Mouse (Mus musculus) midbrain, embryonic 13.5 days (tissue): ENCODE data around the gene Mcoln3. TPM values are rescaled to one million over a fixed set of nuclear protein-coding genes. Genes with fewer than 3 reads are reported as not detected.

Experiments
- ATAC-seq: fragments of 200-750 bp; cut with Nextera tagmentation; 2 replicates; pipeline ENCODE4 v1.8.0; 2017; ENCODE audit warnings: mild to moderate bottlenecking, moderate TSS enrichment, moderate library complexity
- H3K27ac ChIP-seq: fragments of 300-500 bp; sonication (generic); 2 replicates; pipeline ENCODE4 v1.5.1; 2015; ENCODE audit warnings: inconsistent platforms, mild to moderate bottlenecking, moderate library complexity
- H3K27me3 ChIP-seq: fragments of 300-500 bp; sonication (generic); 2 replicates; pipeline ENCODE4 v1.6.1; 2015; ENCODE audit warnings: mild to moderate bottlenecking, inconsistent platforms
- H3K36me3 ChIP-seq: fragments of 300-500 bp; sonication (generic); 2 replicates; pipeline ENCODE4 v1.6.1; 2015; ENCODE audit warnings: mild to moderate bottlenecking, inconsistent platforms
- H3K4me1 ChIP-seq: fragments of 300-500 bp; sonication (generic); replicated peaks from 2 replicates; pipeline ENCODE4 v1.6.1; 2015; ENCODE audit warnings: inconsistent platforms
- H3K4me2 ChIP-seq: fragments of 300-500 bp; sonication (generic); replicated peaks from 2 replicates; pipeline ENCODE4 v1.6.1; 2015; ENCODE audit warnings: moderate library complexity, mild to moderate bottlenecking, inconsistent platforms
- H3K4me3 ChIP-seq: fragments of 300-500 bp; sonication (generic); replicated peaks from 2 replicates; pipeline ENCODE4 v1.5.1; 2015; ENCODE audit warnings: mild to moderate bottlenecking, inconsistent platforms
- H3K9ac ChIP-seq: fragments of 300-500 bp; sonication (generic); replicated peaks from 2 replicates; pipeline ENCODE4 v1.6.1; 2015; ENCODE audit warnings: mild to moderate bottlenecking, inconsistent platforms
- H3K9me3 ChIP-seq: fragments of 300-500 bp; sonication (generic); 2 replicates; pipeline ENCODE4 v1.6.1; 2016; ENCODE audit warnings: mild to moderate bottlenecking, inconsistent platforms
- WGBS: fragments of 180-500 bp; shearing (Covaris S2); methylation state at CpG from one replicate; pipeline ENCODE4 v1.1.7; 2015; 5-methylcytosine and 5-hydroxymethylcytosine counted together
- polyA plus RNA-seq: library from polyadenylated mRNA; unstranded; fragments of >200 nt; fragmentation: Nextera tagmentation; extraction: Ambion mirVana; gene quantifications from 2 replicates; pipeline ENCODE4 v1.2.1, GENCODE M21; 2015

The Mcoln3 gene
- 0.95 and 0.96 TPM in 2 replicates for polyA plus RNA-seq

- no peak within 1 kb of the TSS for H3K27ac ChIP-seq
- peaks cover 28% of the 10 kb centered on the region for H3K27me3 ChIP-seq
- H3K36me3 ChIP-seq = no peaks in the 10 kb centered on the region
- no peak within 1 kb of the TSS for H3K9ac ChIP-seq
- ATAC-seq = peak; percentile 32; the same call in 1 of the 2 replicates
- WGBS = 12% methylated on average over 35 of the region's 35 CpGs
- H3K4me1 ChIP-seq = peaks cover 16% of the 10 kb centered on the region
- H3K9me3 ChIP-seq = no peaks in the 10 kb centered on the region
- no peak within 1 kb of the TSS for H3K4me3 ChIP-seq
- H3K4me2 ChIP-seq = peak within 1 kb of the TSS; percentile 15; the same call in 1 of the 2 replicates
Observed at GRCm38 (mm10) chr3:146117258-146117996, at the start of gene Mcoln3. Gene Mcoln3, plus strand, starts transcription at chr3:146117450.

- 90% methylated on average over 4 of the region's 4 CpGs for WGBS
Observed at GRCm38 (mm10) chr3:146069276-146069675, 48.0 kb upstream of the Mcoln3 start.

GRCm38 (mm10) chr3:146072780-146073179, 44.5 kb upstream of the Mcoln3 start:
- no peaks in the 10 kb centered on the region for H3K36me3 ChIP-seq
- H3K4me1 ChIP-seq = no peaks in the 10 kb centered on the region
- no peak overlapping the region for H3K4me3 ChIP-seq
- no peak overlapping the region for H3K4me2 ChIP-seq
- ATAC-seq = no peak
- no peak overlapping the region for H3K9ac ChIP-seq
- no peaks in the 10 kb centered on the region for H3K9me3 ChIP-seq
- H3K27ac ChIP-seq = no peak overlapping the region
- 79% methylated on average over 7 of the region's 7 CpGs for WGBS
- no peaks in the 10 kb centered on the region for H3K27me3 ChIP-seq

More at GRCm38 (mm10) chr3:146069276-146069675, 48.0 kb upstream of the Mcoln3 start:
- no peak for ATAC-seq
- Histone ChIP-seq H3K4me3 (no peak overlapping the region), H3K36me3 (no peaks in the 10 kb centered on the region), H3K9ac (no peak overlapping the region), H3K9me3 (no peaks in the 10 kb centered on the region), H3K27me3 (no peaks in the 10 kb centered on the region), H3K4me2 (no peak overlapping the region), H3K27ac (no peak overlapping the region), H3K4me1 (no peaks in the 10 kb centered on the region)

- H3K4me3 ChIP-seq = no peak overlapping the region
Observed at GRCm38 (mm10) chr3:146080241-146080640, 37.0 kb upstream of the Mcoln3 start.

GRCm38 (mm10) chr3:146090988-146091657, 26.1 kb upstream of the Mcoln3 start:
- Histone ChIP-seq H3K27me3 (no peaks in the 10 kb centered on the region), H3K9ac (no peak overlapping the region), H3K27ac (no peak overlapping the region), H3K4me3 (no peak overlapping the region), H3K4me2 (no peak overlapping the region), H3K4me1 (no peaks in the 10 kb centered on the region), H3K9me3 (no peaks in the 10 kb centered on the region), H3K36me3 (no peaks in the 10 kb centered on the region)
- ATAC-seq = no peak
- 91% methylated on average over 13 of the region's 13 CpGs for WGBS

More at GRCm38 (mm10) chr3:146080241-146080640, 37.0 kb upstream of the Mcoln3 start:
- Histone ChIP-seq H3K36me3 (no peaks in the 10 kb centered on the region), H3K4me1 (no peaks in the 10 kb centered on the region), H3K9ac (no peak overlapping the region), H3K27ac (no peak overlapping the region), H3K4me2 (no peak overlapping the region), H3K27me3 (no peaks in the 10 kb centered on the region), H3K9me3 (no peaks in the 10 kb centered on the region)
- no peak for ATAC-seq
- 94% methylated on average over 12 of the region's 12 CpGs for WGBS

GRCm38 (mm10) chr3:146095066-146095465, 22.2 kb upstream of the Mcoln3 start:
- Histone ChIP-seq H3K27me3 (no peaks in the 10 kb centered on the region), H3K27ac (no peak overlapping the region), H3K9ac (no peak overlapping the region), H3K36me3 (no peaks in the 10 kb centered on the region), H3K9me3 (no peaks in the 10 kb centered on the region), H3K4me1 (no peaks in the 10 kb centered on the region), H3K4me3 (no peak overlapping the region), H3K4me2 (no peak overlapping the region)
- WGBS = 89% methylated on average over 10 of the region's 10 CpGs
- no peak for ATAC-seq

- Histone ChIP-seq H3K9me3 (no peaks in the 10 kb centered on the region), H3K4me2 (no peak overlapping the region), H3K36me3 (no peaks in the 10 kb centered on the region), H3K27ac (no peak overlapping the region), H3K9ac (no peak overlapping the region), H3K4me3 (no peak overlapping the region), H3K27me3 (no peaks in the 10 kb centered on the region), H3K4me1 (no peaks in the 10 kb centered on the region)
- no peak for ATAC-seq
- WGBS = 93% methylated on average over 7 of the region's 7 CpGs
Observed at GRCm38 (mm10) chr3:146096986-146097385, 20.3 kb upstream of the Mcoln3 start.

DNA sequence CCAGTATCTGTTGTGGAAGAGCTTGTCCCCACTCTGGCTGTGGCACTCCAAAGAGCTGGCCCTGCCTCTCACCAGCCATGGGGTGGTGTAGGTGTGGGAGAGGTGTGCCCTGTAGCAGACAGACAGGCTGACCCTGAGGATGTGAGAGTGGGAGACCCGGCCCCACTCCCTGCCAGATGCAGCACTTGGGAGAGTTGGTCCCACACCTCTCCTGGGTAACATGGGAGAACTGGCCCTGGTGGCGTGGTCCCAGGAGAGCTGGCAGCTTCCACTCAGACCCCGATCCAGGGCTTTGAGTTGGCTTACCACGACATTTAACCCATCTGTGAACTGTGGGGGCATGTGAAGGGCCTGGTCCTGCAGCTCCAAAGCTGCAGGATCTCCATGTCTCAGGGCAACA, 19.4 kb upstream of the Mcoln3 start:
- H3K9ac ChIP-seq = no peak overlapping the region
- no peak overlapping the region for H3K4me3 ChIP-seq
- no peak overlapping the region for H3K4me2 ChIP-seq
- WGBS = 90% methylated on average over 4 of the region's 4 CpGs
- H3K9me3 ChIP-seq = no peaks in the 10 kb centered on the region
- H3K27me3 ChIP-seq = no peaks in the 10 kb centered on the region
- ATAC-seq = no peak
- H3K4me1 ChIP-seq = no peaks in the 10 kb centered on the region
- H3K36me3 ChIP-seq = no peaks in the 10 kb centered on the region
- no peak overlapping the region for H3K27ac ChIP-seq

DNA sequence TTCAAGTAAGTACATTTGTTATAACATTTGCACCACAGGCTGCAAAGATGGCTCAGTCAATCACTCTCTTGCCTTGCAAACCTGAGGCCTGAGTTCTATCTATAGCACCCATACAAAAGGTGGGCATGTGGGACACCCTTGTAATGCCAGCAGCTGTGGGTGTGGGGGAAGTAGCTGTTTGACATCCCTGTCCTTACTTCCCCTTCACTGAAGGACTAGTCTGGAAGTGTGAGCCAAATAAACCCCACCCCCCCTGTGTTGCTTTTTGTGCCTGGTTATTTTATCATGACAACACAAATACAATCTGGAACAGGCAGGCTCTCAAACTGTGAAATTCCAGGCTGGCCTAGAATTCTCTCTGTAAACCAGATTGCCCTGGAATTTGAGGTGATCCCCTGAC, 17.3 kb upstream of the Mcoln3 start:
- no peak overlapping the region for H3K9ac ChIP-seq
- no peak overlapping the region for H3K4me3 ChIP-seq
- ATAC-seq = no peak

GRCm38 (mm10) chr3:146102049-146102448, 15.2 kb upstream of the Mcoln3 start:
- Histone ChIP-seq H3K4me1 (peaks cover under 1% of the 10 kb centered on the region), H3K27ac (no peak overlapping the region), H3K4me2 (no peak overlapping the region), H3K27me3 (no peaks in the 10 kb centered on the region), H3K9ac (no peak overlapping the region), H3K9me3 (no peaks in the 10 kb centered on the region; the same call in 1 of the 2 replicates), H3K4me3 (no peak overlapping the region), H3K36me3 (no peaks in the 10 kb centered on the region)
- 56% methylated on average over 6 of the region's 6 CpGs for WGBS
- no peak for ATAC-seq

More for the DNA sequence above, 17.3 kb upstream of the Mcoln3 start:
- Histone ChIP-seq H3K4me2 (no peak overlapping the region), H3K4me1 (no peaks in the 10 kb centered on the region), H3K27ac (no peak overlapping the region), H3K27me3 (no peaks in the 10 kb centered on the region), H3K36me3 (no peaks in the 10 kb centered on the region), H3K9me3 (no peaks in the 10 kb centered on the region; the same call in 1 of the 2 replicates)

GRCm38 (mm10) chr3:146107116-146107849, 10.0 kb upstream of the Mcoln3 start:
- Histone ChIP-seq H3K9ac (peak overlapping the region; percentile 36), H3K27me3 (0 out of 2 replicates have a peak, but pooled peaks cover 3% of the 10 kb centered on the region), H3K9me3 (no peaks in the 10 kb centered on the region; the same call in 1 of the 2 replicates), H3K4me2 (peak overlapping the region; percentile 86), H3K27ac (no peak overlapping the region), H3K36me3 (no peaks in the 10 kb centered on the region), H3K4me1 (peaks cover 5% of the 10 kb centered on the region), H3K4me3 (peak overlapping the region; percentile 44)
- WGBS = 3% methylated on average over 18 of the region's 18 CpGs
- peak; percentile 75 for ATAC-seq
